Mouse (Mus musculus): ENCODE data around the gene D17Wsu92e. TPM values are rescaled to one million over a fixed set of nuclear protein-coding genes. Genes with fewer than 3 reads are reported as not detected.
A peak's percentile ranks its signal among the peaks of the same experiment; 100 is the strongest.

Gene D17Wsu92e
- polyA plus RNA-seq, 1 experiment from 2014 or later: 10.0 TPM

- 2% methylated on average over 33 of the region's 34 CpGs for WGBS
- H3K4me3 ChIP-seq: 0 out of 2 replicates have a peak overlapping the region, but pooled peaks have one; percentile 15
- no peaks in the 10 kb centered on the region for H3K9me3 ChIP-seq
These were observed 117.9 kb downstream of the D17Wsu92e start for GRCm38 (mm10) chr17:27702518-27702917.

GRCm38 (mm10) chr17:27701856-27702255 lies 118.6 kb downstream of the D17Wsu92e start:
- Histone ChIP-seq H3K9ac (no peak overlapping the region), H3K9me3 (no peaks in the 10 kb centered on the region), H3K27ac (replicated peaks) (peak overlapping the region; percentile 38; the same call in 1 of the 2 replicates), H3K27me3 (peaks cover 5% of the 10 kb centered on the region; the same call in 1 of the 2 replicates), H3K4me1 (replicated peaks) (peaks cover 17% of the 10 kb centered on the region), H3K36me3 (no peaks in the 10 kb centered on the region), H3K4me2 (no peak overlapping the region), H3K4me3 (no peak overlapping the region)
- no peak for ATAC-seq (ENCODE audit: low FRiP score, low read depth)
- 57% methylated on average over 6 of the region's 6 CpGs for WGBS

More at GRCm38 (mm10) chr17:27702518-27702917, 117.9 kb downstream of the D17Wsu92e start:
- Histone ChIP-seq H3K9ac (peak overlapping the region; percentile 38), H3K4me1 (replicated peaks) (peaks cover 17% of the 10 kb centered on the region), H3K27ac (replicated peaks) (no peak overlapping the region), H3K36me3 (no peaks in the 10 kb centered on the region), H3K27me3 (peaks cover 5% of the 10 kb centered on the region; the same call in 1 of the 2 replicates), H3K4me2 (peak overlapping the region; percentile 54)
- ATAC-seq (ENCODE audit: low FRiP score, low read depth): no peak

Other genes with a start within 250 kb of the D17Wsu92e start
- 247 and 265 TPM in 2 replicates for gene Nudt3, start 197.2 kb downstream of the D17Wsu92e start, polyA plus RNA-seq (2015; fragmentation: Nextera tagmentation; extraction: Ambion mirVana)
- gene RPS10-NUDT3, start 185.4 kb downstream of the D17Wsu92e start, polyA plus RNA-seq (2015; fragmentation: Nextera tagmentation; extraction: Ambion mirVana): not detected in 2 replicates
- gene Rps10, start 184.0 kb downstream of the D17Wsu92e start, polyA plus RNA-seq (2015; fragmentation: Nextera tagmentation; extraction: Ambion mirVana): 455 and 507 TPM in 2 replicates
- 55.1 and 61.9 TPM in 2 replicates for gene Pacsin1, start 165.1 kb downstream of the D17Wsu92e start, polyA plus RNA-seq (2015; fragmentation: Nextera tagmentation; extraction: Ambion mirVana)
- 0.68 and 1.1 TPM in 2 replicates for gene Spdef, start 91.7 kb downstream of the D17Wsu92e start, polyA plus RNA-seq (2015; fragmentation: Nextera tagmentation; extraction: Ambion mirVana)
- gene Snrpc, start 17.5 kb upstream of the D17Wsu92e start, polyA plus RNA-seq (2015; fragmentation: Nextera tagmentation; extraction: Ambion mirVana): 216 and 230 TPM in 2 replicates
- gene Uhrf1bp1, start 35.8 kb upstream of the D17Wsu92e start, polyA plus RNA-seq (2015; fragmentation: Nextera tagmentation; extraction: Ambion mirVana): 6.4 and 7.6 TPM in 2 replicates
- gene Anks1, start 88.7 kb upstream of the D17Wsu92e start, polyA plus RNA-seq (2015; fragmentation: Nextera tagmentation; extraction: Ambion mirVana): 48.4 and 54.6 TPM in 2 replicates
- 56.4 and 59.6 TPM in 2 replicates for gene Taf11, start 89.2 kb upstream of the D17Wsu92e start, polyA plus RNA-seq (2015; fragmentation: Nextera tagmentation; extraction: Ambion mirVana)